Mouse (Mus musculus) sigmoid colon, adult 10 weeks (tissue): ENCODE results near the gene Arhgef28. TPM values are rescaled to one million over a fixed set of nuclear protein-coding genes. Genes with fewer than 3 reads are reported as not detected.

Experiments used
- polyA plus RNA-seq: library from polyadenylated mRNA; stranded (reverse); fragments of 350-450 nt; fragmentation: Illumina TruSeq; extraction: RNeasy Lipid Tissue Mini Kit (QIAGEN cat#74804); gene quantifications from one replicate; pipeline ENCODE4 v1.2.3, GENCODE M21; 2014; ENCODE audit warnings: low read depth, low replicate concordance

Gene Arhgef28
- 13.8 TPM for polyA plus RNA-seq

DNA sequence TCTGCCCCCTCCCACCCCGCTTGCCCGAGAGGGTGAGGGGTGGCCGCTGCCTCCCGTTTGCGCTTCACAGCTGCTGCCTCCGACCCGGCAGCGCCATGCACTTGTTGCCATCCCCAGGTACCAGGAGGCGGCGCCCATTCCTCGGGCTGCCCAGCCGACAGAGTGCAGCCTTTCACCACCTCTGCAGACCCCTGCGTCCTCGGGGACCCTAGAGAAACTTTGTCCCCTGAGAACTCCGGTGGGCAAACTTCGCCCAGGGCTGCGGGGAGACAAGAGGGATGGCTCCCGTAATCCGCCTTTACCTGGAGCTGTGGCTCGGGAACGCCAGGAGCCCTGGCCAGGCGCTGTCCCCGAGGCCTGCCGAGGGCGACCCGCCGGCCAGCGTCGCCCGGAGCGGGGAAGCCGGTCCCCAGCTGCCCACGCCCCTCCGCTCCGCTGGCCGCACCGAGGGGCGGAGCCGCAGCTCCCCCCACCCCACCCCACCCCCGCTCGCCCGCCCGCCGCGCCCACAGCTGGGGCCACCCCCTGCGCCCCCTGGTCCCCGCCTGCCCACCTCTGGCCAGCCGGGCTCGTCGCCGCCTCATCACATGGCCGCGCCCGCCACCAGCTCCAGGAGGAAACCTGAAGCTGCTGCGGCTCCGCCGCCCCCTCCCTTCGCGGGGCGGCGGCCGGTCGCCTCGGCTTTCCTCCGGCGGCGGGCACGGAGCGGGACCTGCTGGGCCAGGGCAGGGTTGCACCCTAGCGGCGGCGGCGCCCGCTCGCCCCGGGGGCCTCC, at the start of gene Arhgef28:
TSS of gene Arhgef28 (minus strand) at position 669 of the 775 bp plus-strand sequence.

Other genes starting within 250 kb of the Arhgef28 start
- 16.3 TPM for gene Utp15, start 56.6 kb upstream of the Arhgef28 start, polyA plus RNA-seq
- gene Ankra2, start 56.6 kb upstream of the Arhgef28 start, polyA plus RNA-seq, result 63.2 TPM
- not detected for gene Gm21976, start 73.4 kb upstream of the Arhgef28 start, polyA plus RNA-seq
- 1,162 TPM for gene Btf3, start 110.6 kb upstream of the Arhgef28 start, polyA plus RNA-seq
- gene Foxd1, start 147.8 kb upstream of the Arhgef28 start, polyA plus RNA-seq, result not detected